Mouse (Mus musculus) lung, postnatal 25 days (tissue): ENCODE results near the gene Brsk2.
"Not testable (repeated sequence)": the region's sequence is repeated elsewhere in the genome, so short reads cannot be mapped to it uniquely, and the experiment has no call there.

ENCODE experiments used
- DNase-seq: peaks from one replicate; pipeline ENCODE4 v3.0.0; 2022; ENCODE audit warnings: low spot score

Gene Brsk2

GRCm38 (mm10) chr7:141948906-141949798 is at the start of gene Brsk2:
Brsk2 (plus strand) TSS chr7:141949751.
- peak; percentile 95 for DNase-seq

GRCm38 (mm10) chr7:141901825-141902224 is 47.7 kb upstream of the Brsk2 start:
- DNase-seq = no peak

- DNase-seq = peak; percentile 99
Observed at GRCm38 (mm10) chr7:141902269-141902729, 47.3 kb upstream of the Brsk2 start.

- no peak for DNase-seq
Observed at GRCm38 (mm10) chr7:141902791-141903190, 46.8 kb upstream of the Brsk2 start.

GRCm38 (mm10) chr7:141908591-141908990 is 41.0 kb upstream of the Brsk2 start:
- DNase-seq = no peak

- DNase-seq = no peak
Observed at GRCm38 (mm10) chr7:141911305-141911704, 38.2 kb upstream of the Brsk2 start.

- no peak for DNase-seq
Observed at GRCm38 (mm10) chr7:141918407-141918806, 31.1 kb upstream of the Brsk2 start, which contains the start of gene Tollip. Tollip (minus strand) TSS chr7:141918507.

- not testable (repeated sequence) for DNase-seq
Observed at GRCm38 (mm10) chr7:141924121-141924520, 25.4 kb upstream of the Brsk2 start.

GRCm38 (mm10) chr7:141924917-141925316 is 24.6 kb upstream of the Brsk2 start:
- DNase-seq = peak; percentile 35

GRCm38 (mm10) chr7:141928642-141929041 is 20.9 kb upstream of the Brsk2 start:
- DNase-seq = no peak

- no peak for DNase-seq
Observed at GRCm38 (mm10) chr7:141934128-141934898, 15.2 kb upstream of the Brsk2 start.

- no peak for DNase-seq
Observed at GRCm38 (mm10) chr7:141934951-141935350, 14.6 kb upstream of the Brsk2 start.

GRCm38 (mm10) chr7:141943444-141943843 is 6.1 kb upstream of the Brsk2 start:
- DNase-seq = no peak

GRCm38 (mm10) chr7:141945927-141946326 is 3.6 kb upstream of the Brsk2 start:
- no peak for DNase-seq

- DNase-seq = no peak
Observed at GRCm38 (mm10) chr7:141947512-141947911, 2.0 kb upstream of the Brsk2 start.

- no peak for DNase-seq
Observed at GRCm38 (mm10) chr7:141948045-141948444, 1.5 kb upstream of the Brsk2 start.

- DNase-seq = no peak
Observed at GRCm38 (mm10) chr7:141949799-141950103, 200 bp downstream of the Brsk2 start.

- DNase-seq = no peak
Observed at GRCm38 (mm10) chr7:141950104-141951013, 808 bp downstream of the Brsk2 start.

GRCm38 (mm10) chr7:141951821-141952220 is 2.3 kb downstream of the Brsk2 start:
- DNase-seq = no peak

- no peak for DNase-seq
Observed at GRCm38 (mm10) chr7:141952920-141953319, 3.4 kb downstream of the Brsk2 start.

GRCm38 (mm10) chr7:141953616-141954015 is 4.1 kb downstream of the Brsk2 start:
- DNase-seq = no peak
